Mouse (Mus musculus) forebrain, embryonic 12.5 days (tissue): ENCODE data around the gene Cyct. TPM values are rescaled to one million over a fixed set of nuclear protein-coding genes. Genes with fewer than 3 reads are reported as not detected.

Experiments
- ATAC-seq: fragments of 200-750 bp; cut with Nextera tagmentation; 2 replicates; pipeline ENCODE4 v1.8.0; 2017; ENCODE audit warnings: moderate TSS enrichment; ENCODE audit not compliant: low FRiP score
- H3K27ac ChIP-seq: fragments of 300-500 bp; sonication (generic); 2 replicates; pipeline ENCODE4 v1.5.1; 2016; ENCODE audit warnings: mild to moderate bottlenecking
- H3K27me3 ChIP-seq: fragments of 300-500 bp; sonication (generic); 2 replicates; pipeline ENCODE4 v1.6.1; 2016; ENCODE audit warnings: mild to moderate bottlenecking
- H3K36me3 ChIP-seq: fragments of 300-500 bp; sonication (generic); replicated peaks from 2 replicates; pipeline ENCODE4 v1.6.1; 2016; ENCODE audit warnings: mild to moderate bottlenecking
- H3K4me1 ChIP-seq: fragments of 300-500 bp; sonication (generic); 2 replicates; pipeline ENCODE4 v1.6.1; 2016
- H3K4me2 ChIP-seq: fragments of 300-500 bp; sonication (generic); 2 replicates; pipeline ENCODE4 v1.6.1; 2016; ENCODE audit warnings: mild to moderate bottlenecking, moderate library complexity
- H3K4me3 ChIP-seq: fragments of 300-500 bp; sonication (generic); replicated peaks from 2 replicates; pipeline ENCODE4 v1.5.1; 2016; ENCODE audit warnings: mild to moderate bottlenecking
- H3K9ac ChIP-seq: fragments of 300-500 bp; sonication (generic); 2 replicates; pipeline ENCODE4 v1.6.1; 2016; ENCODE audit warnings: mild to moderate bottlenecking
- H3K9me3 ChIP-seq: fragments of 300-500 bp; sonication (generic); 2 replicates; pipeline ENCODE4 v1.6.1; 2016
- WGBS: fragments of 180-500 bp; shearing (Covaris S2); methylation state at CpG from one replicate; pipeline ENCODE4 v1.1.7; 2016; 5-methylcytosine and 5-hydroxymethylcytosine counted together
- microRNA-seq: library from miRNA; unstranded; fragments of <30 nt; microRNA quantifications from one replicate; pipeline ENCODE4, GENCODE M21; 2017
- polyA plus RNA-seq: library from polyadenylated mRNA; unstranded; fragments of >200 nt; fragmentation: Nextera tagmentation; extraction: Ambion mirVana; gene quantifications from 2 replicates; pipeline ENCODE4 v1.2.1, GENCODE M21; 2016

The Cyct gene
- polyA plus RNA-seq, 1 experiment from 2014 or later: not detected

DNA sequence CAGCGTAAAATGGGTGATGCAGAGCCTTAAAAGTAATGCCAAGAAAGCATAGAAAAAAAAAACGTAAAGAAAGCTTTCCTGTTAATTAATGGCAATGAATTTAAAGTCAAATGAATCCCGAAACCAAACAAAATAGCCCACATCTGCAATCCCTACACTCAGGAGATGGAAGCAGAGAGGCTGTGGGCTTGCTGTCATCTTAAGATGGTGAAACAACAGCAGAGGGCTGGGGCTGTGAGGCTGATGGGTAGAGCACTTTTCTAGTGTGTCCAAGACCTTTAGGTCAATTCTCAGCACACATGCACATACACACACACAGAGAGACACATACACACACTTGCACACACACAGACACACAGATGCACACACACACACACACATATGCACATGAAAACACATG, 34.1 kb downstream of the Cyct start:
- Histone ChIP-seq H3K9ac (no peak overlapping the region), H3K27ac (no peak overlapping the region), H3K9me3 (no peaks in the 10 kb centered on the region), H3K27me3 (no peaks in the 10 kb centered on the region), H3K4me2 (no peak overlapping the region), H3K36me3 (no peaks in the 10 kb centered on the region), H3K4me1 (peaks cover 7% of the 10 kb centered on the region; the same call in 1 of the 2 replicates), H3K4me3 (no peak overlapping the region)
- 93% methylated on average over 3 of the region's 3 CpGs for WGBS
- no peak for ATAC-seq

DNA sequence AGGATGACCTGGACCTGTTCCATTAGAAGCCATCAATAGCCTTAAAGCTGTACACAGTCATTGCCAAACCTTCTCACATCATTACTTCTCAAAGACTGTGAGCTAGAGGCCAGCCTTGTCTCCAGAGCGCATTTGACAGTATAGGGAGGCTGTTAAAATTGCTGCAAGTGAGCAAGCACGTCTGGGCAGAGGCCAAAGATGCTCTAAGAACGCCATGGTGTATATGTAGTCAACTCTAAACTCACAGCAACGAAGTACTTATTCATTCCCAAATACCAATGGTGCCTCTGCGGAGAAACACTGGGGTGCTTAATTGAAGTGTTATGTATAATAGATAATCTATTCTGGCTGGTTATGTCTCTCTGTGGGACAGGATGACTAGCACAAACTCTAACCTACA, 35.8 kb downstream of the Cyct start:
- Histone ChIP-seq H3K4me3 (no peak overlapping the region), H3K4me1 (peaks cover 7% of the 10 kb centered on the region; the same call in 1 of the 2 replicates), H3K36me3 (no peaks in the 10 kb centered on the region), H3K4me2 (no peak overlapping the region), H3K9ac (no peak overlapping the region), H3K27ac (no peak overlapping the region), H3K27me3 (no peaks in the 10 kb centered on the region), H3K9me3 (no peaks in the 10 kb centered on the region)
- 91% methylated on average over 5 of the region's 5 CpGs for WGBS
- no peak for ATAC-seq

DNA sequence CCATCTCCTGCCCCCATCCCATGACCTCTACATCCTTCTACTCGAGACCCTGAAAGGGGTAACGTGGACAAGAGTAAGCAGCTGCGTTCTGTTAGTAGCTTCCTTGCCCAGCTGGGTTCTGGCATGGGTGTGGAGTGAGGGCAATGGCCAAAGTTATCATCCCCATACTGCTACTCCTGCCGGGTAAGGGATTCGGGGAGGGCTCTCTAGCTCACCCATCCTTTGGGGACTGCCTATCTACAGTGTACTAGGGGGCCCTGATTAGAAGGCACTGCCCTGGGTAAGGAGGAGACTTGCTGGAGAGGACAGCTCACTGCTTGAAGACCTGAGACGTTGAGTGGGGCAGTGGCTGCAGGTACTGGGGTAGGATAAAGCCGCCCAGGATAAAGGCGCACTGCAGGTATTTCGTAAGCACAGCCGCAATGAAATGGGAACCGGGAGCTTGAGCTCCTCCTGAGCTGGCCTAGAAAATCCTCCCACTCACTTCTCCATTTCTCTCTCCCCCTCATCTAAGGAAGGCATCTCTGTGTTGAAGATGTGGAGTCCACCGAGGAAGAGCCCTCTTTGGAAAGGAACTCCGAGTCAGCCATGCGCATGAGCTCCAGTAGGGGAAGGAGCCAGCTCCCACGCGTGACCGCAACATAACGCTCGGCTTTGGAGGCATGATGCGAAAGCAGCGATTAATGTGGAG, 36.9 kb downstream of the Cyct start:
- Histone ChIP-seq H3K27me3 (no peaks in the 10 kb centered on the region), H3K36me3 (no peaks in the 10 kb centered on the region), H3K4me1 (no peaks in the 10 kb centered on the region), H3K4me2 (no peak overlapping the region), H3K27ac (no peak overlapping the region), H3K9ac (no peak overlapping the region), H3K9me3 (no peaks in the 10 kb centered on the region), H3K4me3 (no peak overlapping the region)
- WGBS: 83% methylated on average over 21 of the region's 21 CpGs
- ATAC-seq: no peak

DNA sequence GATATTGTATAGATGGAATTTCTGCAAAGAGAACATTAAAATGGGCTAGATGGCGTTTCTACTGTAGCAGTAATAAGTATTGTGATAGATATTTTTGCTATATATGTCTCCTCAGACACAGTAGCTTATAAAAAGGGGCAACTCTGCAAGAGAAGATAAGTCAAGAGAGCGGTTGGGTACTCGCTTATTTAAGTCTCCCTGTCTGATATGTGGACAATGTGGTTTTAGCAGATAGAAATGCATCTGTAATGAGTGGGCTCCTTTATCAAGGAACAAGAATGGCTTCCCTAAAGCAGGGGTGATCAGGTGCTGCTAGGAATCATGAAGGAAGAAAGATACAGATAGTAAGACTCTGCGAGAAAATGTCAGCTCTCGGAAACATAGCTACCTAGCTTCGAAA, 39.9 kb downstream of the Cyct start:
- no peak for ATAC-seq
- H3K4me2 ChIP-seq: no peak overlapping the region
- WGBS: 85% methylated on average over 6 of the region's 6 CpGs
- H3K27ac ChIP-seq: no peak overlapping the region
- no peaks in the 10 kb centered on the region for H3K36me3 ChIP-seq
- H3K4me1 ChIP-seq: no peaks in the 10 kb centered on the region
- H3K9me3 ChIP-seq: no peaks in the 10 kb centered on the region
- no peak overlapping the region for H3K4me3 ChIP-seq
- H3K9ac ChIP-seq: no peak overlapping the region
- H3K27me3 ChIP-seq: no peaks in the 10 kb centered on the region

DNA sequence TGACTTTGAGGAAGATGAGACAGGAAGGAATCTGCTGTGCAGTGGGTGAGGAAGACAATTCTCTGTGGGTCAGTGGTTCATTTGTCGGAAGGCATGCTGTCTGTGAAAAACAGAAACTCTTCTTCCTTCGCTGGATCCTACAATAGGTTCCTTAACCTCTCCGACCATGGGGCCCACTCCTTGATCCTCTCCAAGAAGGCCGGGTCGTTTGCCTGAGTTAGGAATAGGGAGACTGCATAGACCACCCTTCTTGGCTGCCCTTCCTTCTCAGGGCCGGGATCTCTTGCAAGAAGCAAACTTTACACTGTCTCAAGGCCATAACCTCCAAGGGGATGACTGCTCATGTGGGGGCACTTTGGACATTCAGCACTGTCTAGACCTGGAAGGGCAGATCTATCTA, 41.0 kb downstream of the Cyct start:
- WGBS: 85% methylated on average over 6 of the region's 6 CpGs
- no peak overlapping the region for H3K27ac ChIP-seq
- H3K4me2 ChIP-seq: no peak overlapping the region
- H3K4me3 ChIP-seq: no peak overlapping the region
- no peaks in the 10 kb centered on the region for H3K36me3 ChIP-seq
- ATAC-seq: no peak
- no peaks in the 10 kb centered on the region for H3K4me1 ChIP-seq
- no peaks in the 10 kb centered on the region for H3K9me3 ChIP-seq
- H3K9ac ChIP-seq: no peak overlapping the region
- no peaks in the 10 kb centered on the region for H3K27me3 ChIP-seq

Small RNA genes within 50 kb of the gene (microRNA-seq; reads per million reads assigned to microRNA genes)
- not detected for gene Gm44337

Other genes starting within 250 kb of the Cyct start
- gene Pde11a, start 21.7 kb downstream of the Cyct start, polyA plus RNA-seq: 0.08 and 0.21 TPM in 2 replicates
- 13.5 and 20.5 TPM in 2 replicates for gene Rbm45, start 9.5 kb upstream of the Cyct start, polyA plus RNA-seq
- gene Osbpl6, start 46.1 kb upstream of the Cyct start, polyA plus RNA-seq: 14.3 and 17.0 TPM in 2 replicates